Mouse (Mus musculus) kidney, adult 2 months (tissue): ENCODE data around the gene Fkbpl. TPM values are rescaled to one million over a fixed set of nuclear protein-coding genes. Genes with fewer than 3 reads are reported as not detected.
A peak's percentile ranks its signal among the peaks of the same experiment; 100 is the strongest.

Experiments used
- DNase-seq: peaks from one replicate; pipeline ENCODE4 v3.0.0; 2021
- H3K27ac ChIP-seq: fragments of 200-500 bp; 2 replicates; pipeline ENCODE4 v1.5.1; 2012; ENCODE audit warnings: low read depth, low read length, control low read depth, inconsistent platforms; ENCODE audit not compliant: insufficient read depth
- H3K27me3 ChIP-seq: fragments of 200-500 bp; replicated peaks from 2 replicates; pipeline ENCODE4 v1.6.1; 2012; ENCODE audit warnings: mild to moderate bottlenecking, moderate library complexity, low read length, inconsistent platforms; ENCODE audit not compliant: control insufficient read depth, insufficient read depth
- H3K36me3 ChIP-seq: fragments of 200-500 bp; 2 replicates; pipeline ENCODE4 v1.6.1; 2012; ENCODE audit warnings: mild to moderate bottlenecking, moderate library complexity, low read length, inconsistent platforms; ENCODE audit not compliant: control insufficient read depth, insufficient read depth
- H3K4me1 ChIP-seq: fragments of 200-500 bp; 2 replicates; pipeline ENCODE4 v1.6.1; 2011; ENCODE audit warnings: low read length; ENCODE audit not compliant: control insufficient read depth, insufficient read depth
- H3K4me3 ChIP-seq: fragments of 200-500 bp; 2 replicates; pipeline ENCODE4 v1.5.1; 2011; ENCODE audit warnings: mild to moderate bottlenecking, low read depth, low read length, control low read depth; ENCODE audit not compliant: insufficient read depth
- CTCF ChIP-seq: fragments of 200-500 bp; conservative IDR thresholded peaks from 2 replicates; pipeline ENCODE4 v1.5.1; 2011; ENCODE audit warnings: low read depth, mild to moderate bottlenecking, control low read depth, low read length, moderate library complexity, mixed read lengths; ENCODE audit not compliant: insufficient read depth, insufficient read length
- POLR2A ChIP-seq: fragments of 200-500 bp; IDR thresholded peaks from one replicate; pipeline ENCODE4 v1.6.1; 2011; ENCODE audit warnings: low read depth, low read length, control low read depth
- WGBS: fragments of 180-500 bp; shearing (Covaris S2); methylation state at CpG from one replicate; pipeline ENCODE4 v1.1.7; 2018; 5-methylcytosine and 5-hydroxymethylcytosine counted together
- polyA plus RNA-seq: library from polyadenylated mRNA; depleted of rRNA; stranded (reverse); fragments of >200 nt; gene quantifications from 2 replicates; pipeline ENCODE4 v1.2.3, GENCODE M21; 2012

Gene Fkbpl
- polyA plus RNA-seq, 1 experiment, result 5.5 TPM

DNA sequence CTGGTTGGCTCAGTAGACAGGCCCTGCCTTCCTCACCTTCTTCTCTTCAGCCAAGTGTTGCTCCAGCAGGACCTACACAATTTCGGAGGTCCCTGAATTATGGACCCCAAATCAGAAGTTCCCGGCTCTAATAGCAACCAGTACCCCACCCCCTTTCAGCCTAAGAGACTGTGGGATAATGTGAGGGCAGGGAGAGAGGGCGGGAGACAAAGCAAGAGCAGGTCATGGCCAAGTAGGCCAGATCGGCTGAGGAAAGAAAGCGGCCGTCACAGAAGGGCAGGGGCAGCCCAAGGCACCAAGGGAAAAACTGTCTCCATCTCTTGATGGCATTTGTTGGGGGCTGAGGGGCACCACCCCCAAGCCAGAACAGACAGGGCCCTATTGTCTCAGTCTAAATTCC is 28.7 kb upstream of the Fkbpl start, which contains the start of gene Egfl8:
Gene Egfl8, minus strand, starts transcription at position 101 of the 400 bp plus-strand sequence.
- Histone ChIP-seq H3K4me3 (no peak within 1 kb of the TSS), H3K36me3 (no peaks in the 10 kb centered on the region; the same call in 1 of the 2 replicates), H3K4me1 (no peaks in the 10 kb centered on the region), H3K27me3 (no peaks in the 10 kb centered on the region), H3K27ac (peak within 1 kb of the TSS; percentile 27; the same call in 1 of the 2 replicates)
- DNase-seq, result no peak
- TF ChIP-seq CTCF (no peak), POLR2A (no peak)
- WGBS, result 67% methylated on average over 6 of the region's 6 CpGs

DNA sequence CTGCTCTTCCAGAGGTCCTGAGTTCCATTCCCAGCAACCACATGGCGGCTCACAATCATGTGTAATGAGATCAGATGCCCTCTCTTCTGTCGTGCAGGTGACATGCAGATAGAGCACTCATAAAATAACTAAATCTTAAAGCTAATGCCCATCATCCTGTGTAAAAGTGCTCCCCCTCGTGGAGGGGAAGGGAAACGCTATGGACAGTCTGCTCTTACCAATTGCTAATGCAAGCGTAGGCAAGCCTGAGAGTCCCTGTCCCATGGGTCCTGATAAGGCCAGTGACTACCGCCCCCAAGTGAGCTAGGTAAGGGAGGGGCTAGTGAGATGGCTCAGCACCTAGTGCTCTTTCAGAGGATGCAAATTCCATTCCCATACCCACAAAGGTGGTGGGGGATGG is 25.6 kb upstream of the Fkbpl start:
- no peak overlapping the region for H3K27ac ChIP-seq
- peak; percentile 84 for DNase-seq
- H3K4me3 ChIP-seq, result no peak overlapping the region
- TF ChIP-seq POLR2A (no peak), CTCF (peak; percentile 88)
- no peaks in the 10 kb centered on the region for H3K4me1 ChIP-seq
- H3K36me3 ChIP-seq, result peaks cover 5% of the 10 kb centered on the region; the same call in 1 of the 2 replicates
- WGBS, result 17% methylated on average over 6 of the region's 6 CpGs
- no peaks in the 10 kb centered on the region for H3K27me3 ChIP-seq

DNA sequence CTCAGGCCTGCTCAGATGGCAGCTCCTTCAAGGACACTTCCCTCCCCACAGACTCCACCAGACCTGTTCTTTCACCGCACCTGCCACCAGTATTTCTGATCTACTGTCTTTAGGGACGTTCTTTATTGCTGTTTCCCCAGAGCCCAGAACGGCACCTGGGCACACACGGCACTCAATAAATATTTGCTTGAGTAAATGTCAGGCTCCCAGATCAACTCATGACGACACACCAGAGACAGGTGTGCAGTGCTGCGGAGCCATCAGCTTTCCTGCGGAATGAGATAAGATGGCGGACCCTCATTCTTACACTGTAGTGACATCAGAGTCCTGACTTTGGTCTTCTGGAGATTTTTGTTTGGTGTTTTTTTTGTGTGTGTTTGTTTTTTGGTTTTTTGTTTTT is 23.6 kb upstream of the Fkbpl start:
- H3K4me3 ChIP-seq, result no peak overlapping the region
- H3K36me3 ChIP-seq, result peaks cover 7% of the 10 kb centered on the region
- H3K4me1 ChIP-seq, result peaks cover 3% of the 10 kb centered on the region; the same call in 1 of the 2 replicates
- TF ChIP-seq POLR2A (no peak), CTCF (no peak)
- DNase-seq, result no peak
- H3K27ac ChIP-seq, result no peak overlapping the region
- 82% methylated on average over 8 of the region's 8 CpGs for WGBS
- H3K27me3 ChIP-seq, result no peaks in the 10 kb centered on the region

DNA sequence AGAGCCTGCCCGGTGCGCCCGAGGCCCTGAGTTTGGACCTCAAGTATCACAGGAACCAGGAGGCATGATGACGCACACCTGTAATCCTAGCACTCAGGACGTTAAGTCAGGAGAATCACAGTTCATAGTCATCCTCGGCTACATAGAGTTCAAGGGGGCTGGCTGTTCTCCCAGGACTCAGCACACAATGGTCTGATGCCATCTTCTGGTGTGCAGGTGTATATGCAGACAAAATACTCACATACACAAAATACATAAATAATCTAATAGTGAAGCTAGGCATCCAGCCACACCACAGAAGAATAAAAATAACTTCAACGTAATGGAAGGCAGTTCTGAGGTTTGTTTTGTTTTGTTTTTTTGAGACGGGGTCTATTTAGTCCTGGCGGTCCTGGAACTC is 21.4 kb upstream of the Fkbpl start:
- Histone ChIP-seq H3K27ac (no peak overlapping the region), H3K4me3 (no peak overlapping the region), H3K27me3 (no peaks in the 10 kb centered on the region), H3K4me1 (peaks cover 6% of the 10 kb centered on the region; the same call in 1 of the 2 replicates), H3K36me3 (peaks cover 7% of the 10 kb centered on the region)
- 0 out of 2 replicates have a peak, but pooled peaks have one; percentile 18 for TF ChIP-seq CTCF
- TF ChIP-seq POLR2A, result no peak
- no peak for DNase-seq
- WGBS, result 75% methylated on average over 9 of the region's 9 CpGs

DNA sequence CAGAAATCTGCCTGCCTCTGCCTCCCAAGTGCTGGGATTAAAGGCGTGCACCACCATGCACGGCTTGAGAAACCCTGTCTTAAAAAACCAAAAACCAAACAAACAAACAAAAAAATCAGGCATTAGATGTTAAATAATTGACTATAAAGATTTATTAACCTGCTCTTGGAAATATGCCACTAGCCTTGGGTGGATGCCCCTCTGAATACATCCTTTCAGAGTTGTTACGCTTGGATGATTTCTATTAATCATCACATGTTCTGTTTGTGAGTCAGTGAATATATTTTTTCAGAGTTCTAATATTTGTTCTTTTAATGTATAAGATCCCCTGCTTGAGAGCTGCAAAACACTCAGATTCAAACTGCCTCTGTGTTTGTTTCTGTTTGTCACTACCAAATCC is 19.6 kb upstream of the Fkbpl start:
- WGBS, result 46% methylated on average over 3 of the region's 3 CpGs
- peaks cover 7% of the 10 kb centered on the region for H3K36me3 ChIP-seq
- TF ChIP-seq CTCF (no peak), POLR2A (no peak)

DNA sequence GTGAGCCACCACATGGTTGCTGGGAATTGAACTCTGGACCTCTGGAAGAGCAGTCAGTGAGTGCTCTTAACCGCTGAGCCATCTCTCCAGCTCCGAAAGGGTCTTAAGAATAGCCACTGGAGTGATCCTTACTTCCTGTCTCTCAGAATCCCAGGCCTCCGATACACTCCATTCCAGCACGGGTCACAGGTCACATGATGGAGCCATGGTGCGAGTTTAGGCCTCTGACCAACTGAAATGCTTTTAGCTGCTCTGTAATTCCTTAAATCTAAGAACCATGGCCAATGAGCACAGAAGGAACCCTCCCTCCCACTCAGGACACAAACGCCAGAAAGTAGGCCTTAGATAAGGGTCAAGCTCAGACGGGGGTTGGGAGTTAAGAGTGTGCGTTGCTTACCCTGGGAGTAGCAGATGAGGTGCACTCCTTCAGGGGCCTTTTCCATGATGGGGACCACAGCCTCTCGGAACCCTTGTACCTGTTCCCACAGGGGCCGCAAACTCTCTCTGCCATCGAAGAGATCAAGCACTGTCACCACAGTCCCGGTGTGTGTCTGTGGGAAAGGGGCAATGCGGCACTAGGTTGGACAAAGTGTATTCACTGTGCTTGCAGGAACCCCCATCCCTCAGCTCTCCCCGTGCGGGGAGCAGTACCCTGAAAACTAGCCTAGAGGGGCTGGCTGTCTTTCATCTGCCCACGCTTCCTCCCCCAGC is 18.3 kb upstream of the Fkbpl start:
- peak overlapping the region; percentile 81 for H3K4me3 ChIP-seq
- 30% methylated on average over 16 of the region's 16 CpGs for WGBS
- TF ChIP-seq CTCF (no peak), POLR2A (no peak)
- H3K27me3 ChIP-seq, result no peaks in the 10 kb centered on the region
- DNase-seq, result peak; percentile 57
- peaks cover 6% of the 10 kb centered on the region for H3K36me3 ChIP-seq
- H3K27ac ChIP-seq, result peak overlapping the region; percentile 79
- H3K4me1 ChIP-seq, result peaks cover 13% of the 10 kb centered on the region

More for the DNA sequence above, 19.6 kb upstream of the Fkbpl start:
- Histone ChIP-seq H3K27ac (peak overlapping the region; percentile 79; the same call in 1 of the 2 replicates), H3K4me3 (no peak overlapping the region), H3K4me1 (peaks cover 10% of the 10 kb centered on the region; the same call in 1 of the 2 replicates), H3K27me3 (no peaks in the 10 kb centered on the region)
- peak; percentile 80 for DNase-seq

DNA sequence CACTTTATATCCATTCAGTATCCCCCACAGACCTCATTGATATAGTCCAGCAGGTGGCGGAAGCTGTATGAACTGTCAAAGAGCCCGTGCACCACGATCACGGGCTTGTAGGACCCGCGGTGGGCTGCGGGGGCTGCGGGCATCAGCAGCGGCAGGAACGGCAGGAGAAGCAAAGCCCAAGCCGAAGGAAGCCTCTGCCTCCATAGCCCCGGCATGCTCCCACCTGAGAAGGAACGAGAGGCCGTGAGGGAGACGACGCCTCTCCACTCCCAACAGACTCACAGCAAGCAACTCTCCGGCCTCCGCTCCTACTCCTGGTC is 17.8 kb upstream of the Fkbpl start:
- TF ChIP-seq POLR2A (no peak), CTCF (peak; percentile 41; the same call in 1 of the 2 replicates)
- Histone ChIP-seq H3K27me3 (no peaks in the 10 kb centered on the region), H3K36me3 (peaks cover 6% of the 10 kb centered on the region), H3K4me3 (peak overlapping the region; percentile 81), H3K4me1 (peaks cover 15% of the 10 kb centered on the region), H3K27ac (peak overlapping the region; percentile 79)
- DNase-seq, result peak; percentile 51
- WGBS, result under 1% methylated on average over 18 of the region's 18 CpGs
